Mouse (Mus musculus): ENCODE measurements around the gene Rnf145.

The Rnf145 gene

GRCm38 (mm10) chr11:44534999-44535750 lies 16.4 kb downstream of the Rnf145 start:
- DNase-seq (ENCODE audit: extremely low spot score): no peak

- no peak for DNase-seq (ENCODE audit: extremely low spot score)
Observed at GRCm38 (mm10) chr11:44537403-44537802, 18.6 kb downstream of the Rnf145 start.

- no peak for DNase-seq (ENCODE audit: extremely low spot score)
Observed at GRCm38 (mm10) chr11:44538101-44538500, 19.3 kb downstream of the Rnf145 start.

- DNase-seq (ENCODE audit: extremely low spot score): no peak
Observed at GRCm38 (mm10) chr11:44538501-44539290, 19.9 kb downstream of the Rnf145 start.

- DNase-seq (ENCODE audit: extremely low spot score): no peak
Observed at GRCm38 (mm10) chr11:44539291-44539930, 20.6 kb downstream of the Rnf145 start.

- no peak for DNase-seq (ENCODE audit: extremely low spot score)
Observed at GRCm38 (mm10) chr11:44540243-44540642, 21.5 kb downstream of the Rnf145 start.

GRCm38 (mm10) chr11:44541280-44541679 lies 22.5 kb downstream of the Rnf145 start:
- no peak for DNase-seq (ENCODE audit: extremely low spot score)

GRCm38 (mm10) chr11:44541813-44542212 lies 23.0 kb downstream of the Rnf145 start:
- DNase-seq (ENCODE audit: extremely low spot score): no peak

- no peak for DNase-seq (ENCODE audit: extremely low spot score)
Observed at GRCm38 (mm10) chr11:44543593-44543992, 24.8 kb downstream of the Rnf145 start.

- DNase-seq (ENCODE audit: extremely low spot score): no peak
Observed at GRCm38 (mm10) chr11:44543996-44544395, 25.2 kb downstream of the Rnf145 start.

GRCm38 (mm10) chr11:44545181-44545580 lies 26.4 kb downstream of the Rnf145 start:
- DNase-seq (ENCODE audit: extremely low spot score): no peak

GRCm38 (mm10) chr11:44546250-44546649 lies 27.5 kb downstream of the Rnf145 start:
- no peak for DNase-seq (ENCODE audit: extremely low spot score)

GRCm38 (mm10) chr11:44547651-44548196 lies 29.0 kb downstream of the Rnf145 start:
- no peak for DNase-seq (ENCODE audit: extremely low spot score)

- no peak for DNase-seq (ENCODE audit: extremely low spot score)
Observed at GRCm38 (mm10) chr11:44548816-44549215, 30.1 kb downstream of the Rnf145 start.

- DNase-seq (ENCODE audit: extremely low spot score): no peak
Observed at GRCm38 (mm10) chr11:44549511-44550278, 30.9 kb downstream of the Rnf145 start.

- no peak for DNase-seq (ENCODE audit: extremely low spot score)
Observed at GRCm38 (mm10) chr11:44550996-44551395, 32.2 kb downstream of the Rnf145 start.

GRCm38 (mm10) chr11:44554339-44554738 lies 35.6 kb downstream of the Rnf145 start:
- no peak for DNase-seq (ENCODE audit: extremely low spot score)

- DNase-seq (ENCODE audit: extremely low spot score): no peak
Observed at GRCm38 (mm10) chr11:44558521-44558920, 39.8 kb downstream of the Rnf145 start.

- no peak for DNase-seq (ENCODE audit: extremely low spot score)
Observed at GRCm38 (mm10) chr11:44559466-44559865, 40.7 kb downstream of the Rnf145 start.

GRCm38 (mm10) chr11:44560396-44560795 lies 41.6 kb downstream of the Rnf145 start:
- DNase-seq (ENCODE audit: extremely low spot score): no peak

- no peak for DNase-seq (ENCODE audit: extremely low spot score)
Observed at GRCm38 (mm10) chr11:44561476-44562015, 42.8 kb downstream of the Rnf145 start.

Data from embryo, embryonic 9.5 days (tissue).